Mouse (Mus musculus): Measurements from ENCODE around the gene Ttc9b.

DNA sequence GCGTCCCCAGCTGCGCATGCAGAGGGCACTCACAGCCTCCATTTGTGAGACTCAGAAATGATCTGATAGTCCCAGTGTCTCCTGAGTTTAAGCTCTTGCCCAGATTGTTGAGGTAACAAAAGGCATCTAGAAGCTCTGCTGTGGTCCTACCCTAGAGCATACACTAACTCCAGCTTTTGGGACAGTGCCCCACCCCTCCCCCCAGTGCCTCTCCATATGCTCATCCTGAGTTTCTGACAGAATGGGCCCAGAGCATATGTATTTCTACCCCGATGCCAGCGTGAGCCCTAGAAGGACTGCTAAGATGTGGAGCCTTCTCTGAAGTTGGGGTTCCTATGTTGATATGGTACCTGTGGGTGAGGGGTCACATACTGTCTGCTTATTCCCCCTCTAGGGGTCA, 22.3 kb upstream of the Ttc9b start:
- TF ChIP-seq CTCF (IDR thresholded peaks at IDR 0.05; ENCODE audit: low read depth, low read length) = no peak
- TF ChIP-seq EP300 (IDR thresholded peaks at IDR 0.05; ENCODE audit: insufficient read depth, low read depth, low read length) = no peak
